Mouse (Mus musculus): Measurements from ENCODE around the gene Gm49322. TPM values are rescaled to one million over a fixed set of nuclear protein-coding genes. Genes with fewer than 3 reads are reported as not detected.
"Not testable (repeated sequence)": the region's sequence is repeated elsewhere in the genome, so short reads cannot be mapped to it uniquely, and the experiment has no call there.

The Gm49322 gene
- polyA plus RNA-seq, 1 experiment from 2014 or later: 3.0 TPM

DNA sequence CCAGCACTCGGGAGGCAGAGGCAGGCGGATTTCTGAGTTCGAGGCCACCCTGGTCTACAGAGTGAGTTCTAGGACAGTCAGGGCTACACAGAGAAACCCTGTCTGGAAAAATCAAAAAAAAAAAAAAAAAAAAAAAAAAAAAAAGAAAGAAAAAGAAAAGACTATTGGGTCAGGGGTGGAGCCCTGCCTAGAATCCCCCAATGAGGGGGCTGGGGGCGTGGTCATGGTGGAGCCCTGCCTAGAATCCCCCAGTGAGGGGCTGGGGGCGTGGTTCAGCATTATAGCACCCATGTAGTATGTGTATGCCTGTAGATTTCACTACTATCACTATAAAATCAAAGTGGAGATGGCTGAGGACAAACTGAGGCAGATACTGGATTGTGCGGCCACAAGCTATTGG, 44.1 kb downstream of the Gm49322 start:
- H3K4me2 ChIP-seq (ENCODE audit: low read length); H3K27me3 ChIP-seq (replicated peaks; ENCODE audit: control insufficient read depth, insufficient read depth, low read length); H3K4me3 ChIP-seq (ENCODE audit: low read depth, low read length); DNase-seq (ENCODE audit: low spot score); H3K4me1 ChIP-seq (replicated peaks; ENCODE audit: control insufficient read depth, insufficient read depth, low read length); H3K27ac ChIP-seq (ENCODE audit: low read depth); ATAC-seq (replicated peaks; ENCODE audit: low FRiP score, low TSS enrichment, low read depth); H3K9me3 ChIP-seq (ENCODE audit: control insufficient read depth, low read length); H3K9ac ChIP-seq (ENCODE audit: low read length): not testable (repeated sequence)
- peaks cover 34% of the 10 kb centered on the region for H3K36me3 ChIP-seq (ENCODE audit: control insufficient read depth, insufficient read depth, low read length)
- 87% methylated on average over 6 of the region's 6 CpGs for WGBS

DNA sequence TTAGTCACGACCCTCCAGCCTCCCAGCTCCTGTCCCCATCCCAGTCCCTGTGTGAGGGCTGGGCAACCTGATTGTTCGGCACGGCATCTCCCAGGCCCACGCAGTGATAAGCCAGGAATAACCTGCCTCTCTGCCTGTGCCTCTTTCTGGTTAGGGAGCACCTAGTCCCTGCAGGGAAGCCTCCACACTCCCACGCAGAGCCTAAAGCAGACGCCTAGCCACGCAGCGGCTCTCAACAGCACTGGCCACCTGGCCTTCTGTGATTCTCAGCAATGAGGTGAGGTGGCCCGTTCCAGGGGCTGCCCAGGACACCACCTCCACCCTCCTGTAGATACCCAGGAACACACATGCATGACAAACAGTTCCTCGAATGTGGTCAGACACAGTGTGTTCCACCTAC, 44.6 kb downstream of the Gm49322 start:
- Histone ChIP-seq H3K27ac (ENCODE audit: low read depth) (no peak overlapping the region), H3K27me3 (replicated peaks; ENCODE audit: control insufficient read depth, insufficient read depth, low read length) (no peaks in the 10 kb centered on the region), H3K4me2 (ENCODE audit: low read length) (no peak overlapping the region), H3K4me1 (replicated peaks; ENCODE audit: control insufficient read depth, insufficient read depth, low read length) (peaks cover 10% of the 10 kb centered on the region), H3K9ac (ENCODE audit: low read length) (no peak overlapping the region), H3K4me3 (ENCODE audit: low read depth, low read length) (no peak overlapping the region), H3K36me3 (ENCODE audit: control insufficient read depth, insufficient read depth, low read length) (peaks cover 29% of the 10 kb centered on the region), H3K9me3 (ENCODE audit: control insufficient read depth, low read length) (no peaks in the 10 kb centered on the region)
- ATAC-seq (replicated peaks; ENCODE audit: low FRiP score, low TSS enrichment, low read depth) (no peak), DNase-seq (ENCODE audit: low spot score) (no peak)
- 91% methylated on average over 10 of the region's 10 CpGs for WGBS

- Histone ChIP-seq H3K9ac (ENCODE audit: low read length) (no peak overlapping the region), H3K4me1 (replicated peaks; ENCODE audit: control insufficient read depth, insufficient read depth, low read length) (peaks cover 14% of the 10 kb centered on the region), H3K4me2 (ENCODE audit: low read length) (no peak overlapping the region), H3K27me3 (replicated peaks; ENCODE audit: control insufficient read depth, insufficient read depth, low read length) (no peaks in the 10 kb centered on the region), H3K9me3 (ENCODE audit: control insufficient read depth, low read length) (no peaks in the 10 kb centered on the region), H3K36me3 (ENCODE audit: control insufficient read depth, insufficient read depth, low read length) (peaks cover 6% of the 10 kb centered on the region; the same call in 1 of the 2 replicates), H3K4me3 (ENCODE audit: low read depth, low read length) (no peak overlapping the region), H3K27ac (ENCODE audit: low read depth) (no peak overlapping the region)
- WGBS: 87% methylated on average over 6 of the region's 6 CpGs
- DNase-seq (ENCODE audit: low spot score) (no peak), ATAC-seq (replicated peaks; ENCODE audit: low FRiP score, low TSS enrichment, low read depth) (no peak)
These were observed 47.4 kb downstream of the Gm49322 start for GRCm38 (mm10) chr10:80653156-80653720.

GRCm38 (mm10) chr10:80654866-80655265, 49.0 kb downstream of the Gm49322 start:
- Histone ChIP-seq H3K4me3 (ENCODE audit: low read depth, low read length) (peak overlapping the region; percentile 89; the same call in 1 of the 2 replicates), H3K27ac (ENCODE audit: low read depth) (no peak overlapping the region)
- 82% methylated on average over 6 of the region's 6 CpGs for WGBS

DNA sequence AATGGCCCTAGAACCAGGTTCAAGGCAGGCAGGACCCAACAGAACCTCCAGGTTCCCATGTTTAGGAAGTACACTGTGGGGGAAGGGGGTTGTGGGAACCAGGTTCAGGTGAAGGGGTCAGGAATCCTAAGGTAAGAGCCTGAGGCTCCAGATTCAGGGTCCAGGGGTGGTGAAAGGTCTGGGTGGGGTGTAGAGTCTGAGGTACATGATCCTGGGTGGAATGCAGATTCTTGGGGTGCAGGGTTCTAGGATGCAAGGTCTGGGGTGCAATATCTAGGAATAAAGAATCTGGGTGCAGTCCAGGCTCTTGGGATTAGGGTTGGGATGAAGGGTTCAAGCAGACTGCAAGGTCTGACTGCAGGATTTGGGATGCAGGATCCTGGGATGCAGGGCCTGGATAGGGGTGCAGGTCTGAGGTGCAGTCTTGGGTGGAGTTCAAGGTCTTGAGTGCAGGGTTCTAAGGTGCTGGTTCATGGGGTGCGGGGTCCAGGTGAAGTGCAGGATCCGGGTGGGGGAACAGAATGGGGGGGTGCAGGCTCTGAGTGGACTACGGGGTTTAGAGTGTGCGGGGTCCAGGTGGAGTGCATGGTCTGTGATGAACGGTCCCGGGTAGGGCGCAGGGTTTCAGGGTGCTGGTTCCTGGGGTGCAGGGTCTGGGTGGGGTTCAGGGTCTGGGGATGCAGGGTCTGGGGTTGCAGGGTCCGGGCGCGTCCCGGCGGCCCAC, 49.7 kb downstream of the Gm49322 start:
- Histone ChIP-seq H3K4me3 (ENCODE audit: low read depth, low read length) (peak overlapping the region; percentile 89), H3K36me3 (ENCODE audit: control insufficient read depth, insufficient read depth, low read length) (no peaks in the 10 kb centered on the region; the same call in 1 of the 2 replicates), H3K9ac (ENCODE audit: low read length) (peak overlapping the region; percentile 71), H3K4me1 (replicated peaks; ENCODE audit: control insufficient read depth, insufficient read depth, low read length) (peaks cover 14% of the 10 kb centered on the region), H3K4me2 (ENCODE audit: low read length) (peak overlapping the region; percentile 76), H3K9me3 (ENCODE audit: control insufficient read depth, low read length) (no peaks in the 10 kb centered on the region), H3K27ac (ENCODE audit: low read depth) (no peak overlapping the region), H3K27me3 (replicated peaks; ENCODE audit: control insufficient read depth, insufficient read depth, low read length) (no peaks in the 10 kb centered on the region)
- WGBS: 6% methylated on average over 10 of the region's 12 CpGs
- ATAC-seq (replicated peaks; ENCODE audit: low FRiP score, low TSS enrichment, low read depth) (peak; percentile 47; the same call in 1 of the 2 replicates), DNase-seq (ENCODE audit: low spot score) (no peak)

More at GRCm38 (mm10) chr10:80654866-80655265, 49.0 kb downstream of the Gm49322 start:
- ATAC-seq (replicated peaks; ENCODE audit: low FRiP score, low TSS enrichment, low read depth): no peak
- no peak for DNase-seq (ENCODE audit: low spot score)
- Histone ChIP-seq H3K4me2 (ENCODE audit: low read length) (peak overlapping the region; percentile 76), H3K9ac (ENCODE audit: low read length) (no peak overlapping the region; the same call in 1 of the 2 replicates), H3K27me3 (replicated peaks; ENCODE audit: control insufficient read depth, insufficient read depth, low read length) (no peaks in the 10 kb centered on the region), H3K4me1 (replicated peaks; ENCODE audit: control insufficient read depth, insufficient read depth, low read length) (peaks cover 14% of the 10 kb centered on the region), H3K36me3 (ENCODE audit: control insufficient read depth, insufficient read depth, low read length) (no peaks in the 10 kb centered on the region; the same call in 1 of the 2 replicates), H3K9me3 (ENCODE audit: control insufficient read depth, low read length) (no peaks in the 10 kb centered on the region)

GRCm38 (mm10) chr10:80656130-80656862, 50.5 kb downstream of the Gm49322 start:
- DNase-seq (ENCODE audit: low spot score): peak; percentile 99
- WGBS: under 1% methylated on average over 50 of the region's 72 CpGs

DNA sequence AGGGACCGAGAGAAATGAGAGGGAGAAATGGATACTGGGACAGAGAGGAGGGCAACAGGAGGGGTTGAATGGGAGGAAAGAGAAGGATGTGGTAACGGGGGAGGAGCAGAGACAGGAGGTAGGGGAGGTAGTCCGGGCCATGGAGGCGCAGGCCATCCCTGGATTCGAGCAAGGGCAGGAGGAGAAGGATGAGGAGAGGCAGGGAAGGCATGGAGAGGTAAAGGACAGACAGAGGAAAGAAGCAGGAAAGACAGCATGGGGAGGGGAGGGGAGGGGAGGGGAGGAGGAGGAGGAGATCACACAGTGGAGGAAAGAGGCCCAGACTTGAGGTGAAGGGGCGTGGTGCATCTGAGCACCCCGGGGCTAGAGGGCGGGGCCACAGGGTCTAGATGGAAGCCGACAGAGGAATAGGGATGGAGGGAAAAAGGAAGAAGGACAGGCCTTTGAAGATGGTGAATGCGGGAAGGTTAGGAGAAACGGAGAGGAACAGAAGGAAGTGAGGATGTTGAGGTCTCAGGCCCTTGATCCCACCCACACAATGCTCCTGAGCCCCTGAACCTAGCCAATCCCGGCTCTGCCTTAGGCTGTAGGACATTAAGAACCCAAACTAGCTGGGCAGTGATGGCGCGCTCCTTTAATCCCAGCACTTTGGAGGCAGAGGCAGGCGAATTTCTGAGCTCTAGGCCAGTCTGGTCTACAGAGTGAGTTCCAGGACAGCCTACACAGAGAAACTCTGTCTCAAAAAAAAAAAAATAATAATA, 51.2 kb downstream of the Gm49322 start, which contains the start of gene Btbd2:
Gene Btbd2 (minus strand): TSS at position 209 of the 761 bp plus-strand sequence.
- ATAC-seq (replicated peaks; ENCODE audit: low FRiP score, low TSS enrichment, low read depth) (peak; percentile 24), DNase-seq (ENCODE audit: low spot score) (no peak)
- 18% methylated on average over 15 of the region's 15 CpGs for WGBS
- peak within 1 kb of the TSS; percentile 76 for H3K4me2 ChIP-seq (ENCODE audit: low read length)
- no peaks in the 10 kb centered on the region for H3K9me3 ChIP-seq (ENCODE audit: control insufficient read depth, low read length)
- no peaks in the 10 kb centered on the region; the same call in 1 of the 2 replicates for H3K36me3 ChIP-seq (ENCODE audit: control insufficient read depth, insufficient read depth, low read length)
- peak within 1 kb of the TSS; percentile 79 for H3K27ac ChIP-seq (ENCODE audit: low read depth)
- H3K9ac ChIP-seq (ENCODE audit: low read length): peak within 1 kb of the TSS; percentile 71
- H3K4me3 ChIP-seq (ENCODE audit: low read depth, low read length): peak within 1 kb of the TSS; percentile 89
- no peaks in the 10 kb centered on the region for H3K27me3 ChIP-seq (replicated peaks; ENCODE audit: control insufficient read depth, insufficient read depth, low read length)
- peaks cover 14% of the 10 kb centered on the region for H3K4me1 ChIP-seq (replicated peaks; ENCODE audit: control insufficient read depth, insufficient read depth, low read length)

More at GRCm38 (mm10) chr10:80656130-80656862, 50.5 kb downstream of the Gm49322 start:
- Histone ChIP-seq H3K4me2 (ENCODE audit: low read length) (peak overlapping the region; percentile 76), H3K27ac (ENCODE audit: low read depth) (peak overlapping the region; percentile 79), H3K36me3 (ENCODE audit: control insufficient read depth, insufficient read depth, low read length) (no peaks in the 10 kb centered on the region; the same call in 1 of the 2 replicates), H3K27me3 (replicated peaks; ENCODE audit: control insufficient read depth, insufficient read depth, low read length) (no peaks in the 10 kb centered on the region), H3K9me3 (ENCODE audit: control insufficient read depth, low read length) (no peaks in the 10 kb centered on the region), H3K4me3 (ENCODE audit: low read depth, low read length) (peak overlapping the region; percentile 89), H3K4me1 (replicated peaks; ENCODE audit: control insufficient read depth, insufficient read depth, low read length) (peaks cover 14% of the 10 kb centered on the region), H3K9ac (ENCODE audit: low read length) (peak overlapping the region; percentile 71)
- ATAC-seq (replicated peaks; ENCODE audit: low FRiP score, low TSS enrichment, low read depth): peak; percentile 83
